Mouse (Mus musculus) G1E (cell line): ENCODE measurements around the gene Abca3.

Source experiments
- CTCF ChIP-seq: IDR thresholded peaks from 2 replicates; pipeline ENCODE4 v1.5.1; 2012; ENCODE audit warnings: low read depth, low read length, inconsistent platforms, mixed read lengths
- GATA2 ChIP-seq: IDR thresholded peaks from 2 replicates; pipeline ENCODE4 v1.6.1; 2012; ENCODE audit warnings: low read depth, low read length, inconsistent platforms, borderline replicate concordance
- POLR2AphosphoS5 ChIP-seq: IDR thresholded peaks from 2 replicates; pipeline ENCODE4 v1.6.1; 2012; ENCODE audit warnings: low read depth, low read length, inconsistent platforms; ENCODE audit not compliant: insufficient replicate concordance
- TAL1 ChIP-seq: conservative IDR thresholded peaks from 2 replicates; pipeline ENCODE4 v1.6.1; 2012; ENCODE audit warnings: low read depth, low read length, inconsistent platforms, mixed read lengths

DNA sequence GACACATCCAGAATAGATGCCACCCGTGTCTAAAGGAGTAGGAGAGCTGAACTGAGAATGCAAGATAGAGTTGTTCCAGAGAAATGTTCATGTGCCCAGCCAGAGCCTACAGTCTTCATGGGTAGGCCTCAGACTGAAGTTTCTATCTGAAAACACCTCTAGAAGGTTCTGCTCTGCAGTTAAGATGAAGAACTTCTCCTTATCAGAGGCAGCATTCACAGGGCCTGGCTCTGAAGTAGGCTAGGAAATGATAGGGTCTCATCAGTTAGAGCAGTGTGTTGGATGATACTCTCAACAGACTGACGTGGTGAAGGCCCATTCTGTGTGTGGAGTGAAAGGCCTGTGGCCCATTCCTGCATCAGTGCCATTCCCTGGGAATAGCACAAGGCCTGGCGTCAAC lies 2.2 kb downstream of the Abca3 start:
- TF ChIP-seq GATA2 (no peak), CTCF (no peak), POLR2AphosphoS5 (no peak), TAL1 (peak; percentile 26; the same call in 1 of the 2 replicates)
